Mouse (Mus musculus) kidney, embryonic 14.5 days (tissue): Measurements from ENCODE around the gene B3gntl1. TPM values are rescaled to one million over a fixed set of nuclear protein-coding genes. Genes with fewer than 3 reads are reported as not detected.

ENCODE experiments used
- polyA plus RNA-seq: library from polyadenylated mRNA; unstranded; fragments of >200 nt; fragmentation: Nextera tagmentation; extraction: Ambion mirVana; gene quantifications from 2 replicates; pipeline ENCODE4 v1.2.1, GENCODE M21; 2014

B3gntl1 gene
- polyA plus RNA-seq, 1 experiment from 2014 or later, result 7.6 TPM

Other genes starting within 250 kb of the B3gntl1 start
- gene Fn3k, start 238.2 kb downstream of the B3gntl1 start, polyA plus RNA-seq, result 0.81 and 1.4 TPM in 2 replicates
- gene Tbcd, start 221.2 kb downstream of the B3gntl1 start, polyA plus RNA-seq, result 19.4 and 35.1 TPM in 2 replicates
- 0.40 and 0.47 TPM in 2 replicates for gene Zfp750, start 153.8 kb downstream of the B3gntl1 start, polyA plus RNA-seq
- gene Metrnl, start 28.4 kb upstream of the B3gntl1 start, polyA plus RNA-seq, result 15.6 and 18.3 TPM in 2 replicates
- 0.10 and 0.11 TPM in 2 replicates for gene Ptchd3, start 157.1 kb upstream of the B3gntl1 start, polyA plus RNA-seq